Mouse (Mus musculus) mouse embryonic stem cell (cell line): ENCODE measurements around the gene Tcte1.

Experiments used
- in situ Hi-C, 2 experiments: fragments of 300-500 bp; cut with MboI; formaldehyde crosslinking; loops; 1 replicate in 1 of 2; 3 replicates in 1 of 2; pipeline ENCODE4 v1.14.3; 2019 to 2020; ENCODE audit warnings: low sequenced_read_pairs in 2 of 2, low pct_unique_long_range_greater_than_20kb in 1 of 2, mixed read lengths in 1 of 2; ENCODE audit not compliant: unreplicated experiment in 1 of 2

The Tcte1 gene

GRCm38 (mm10) chr17:45590410-45590809 lies 67.2 kb downstream of the Tcte1 start:
- in situ Hi-C loops: no loop called here

GRCm38 (mm10) chr17:45591701-45592605 lies 68.7 kb downstream of the Tcte1 start:
- in situ Hi-C loops: no loop called here
